Mouse (Mus musculus): ENCODE results near the gene Marc1. TPM values are rescaled to one million over a fixed set of nuclear protein-coding genes. Genes with fewer than 3 reads are reported as not detected.

Gene Marc1
- polyA plus RNA-seq, 1 experiment from 2014 or later = 2.0 TPM

DNA sequence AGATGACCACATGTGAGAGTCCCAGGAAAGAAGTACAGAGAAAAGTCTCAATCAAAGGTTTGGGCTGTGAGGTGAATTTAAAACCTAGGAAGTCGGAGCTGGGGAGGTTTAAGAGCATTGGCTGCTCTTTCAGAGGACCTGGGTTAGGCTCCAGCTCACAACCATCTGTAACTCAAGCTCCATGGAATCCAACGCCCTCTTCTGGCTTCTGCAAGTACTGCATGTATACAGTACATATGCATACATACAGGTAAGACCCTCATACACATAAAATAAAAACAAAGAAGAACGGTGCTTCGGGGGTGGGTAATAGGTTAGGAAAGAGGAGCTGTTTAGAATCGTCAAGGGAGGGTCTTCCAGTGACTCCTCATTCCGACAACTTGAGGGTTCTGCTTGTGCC lies 6.7 kb upstream of the Marc1 start:
- no peaks in the 10 kb centered on the region for H3K4me1 ChIP-seq
- ATAC-seq (ENCODE audit: insufficient read depth, low FRiP score, low read depth) = no peak
- H3K27ac ChIP-seq = no peak overlapping the region
- no peak overlapping the region for H3K4me2 ChIP-seq
- peaks cover 26% of the 10 kb centered on the region for H3K36me3 ChIP-seq
- H3K9me3 ChIP-seq = no peaks in the 10 kb centered on the region
- H3K27me3 ChIP-seq (replicated peaks) = no peaks in the 10 kb centered on the region
- 77% methylated on average over 6 of the region's 6 CpGs for WGBS
- no peak overlapping the region for H3K9ac ChIP-seq
- no peak overlapping the region for H3K4me3 ChIP-seq (replicated peaks)

DNA sequence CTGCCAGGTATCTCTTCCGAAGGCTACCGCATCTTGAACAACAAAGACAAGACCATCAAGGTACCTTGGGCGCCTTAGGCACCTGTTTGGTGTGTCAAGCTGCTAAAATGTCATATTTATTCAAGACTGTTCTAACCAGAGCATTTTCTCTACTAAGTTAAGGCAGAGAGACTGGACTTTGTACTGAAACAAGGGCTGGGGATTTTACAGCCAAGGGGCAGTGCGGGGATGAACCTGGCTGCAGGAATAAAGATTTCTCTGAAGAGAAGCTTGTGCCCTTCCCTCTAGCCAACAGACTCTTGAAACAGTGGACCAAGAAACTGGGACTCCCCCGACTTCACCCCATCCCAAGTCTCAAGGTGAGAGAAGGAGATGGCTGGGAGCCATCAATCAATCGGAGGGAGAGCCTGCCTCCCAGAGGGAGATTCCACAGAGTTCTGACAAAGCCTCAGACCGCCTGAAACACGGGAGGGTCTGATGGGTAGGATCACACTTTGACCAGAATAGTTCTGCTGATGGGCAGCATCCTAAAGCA lies 670 bp upstream of the Marc1 start:
- peak; percentile 29; the same call in 1 of the 2 replicates for ATAC-seq (ENCODE audit: insufficient read depth, low FRiP score, low read depth)
- H3K36me3 ChIP-seq = no peaks in the 10 kb centered on the region; the same call in 1 of the 2 replicates
- H3K4me3 ChIP-seq (replicated peaks) = no peak overlapping the region
- no peak overlapping the region for H3K9ac ChIP-seq
- H3K4me1 ChIP-seq = peaks cover 8% of the 10 kb centered on the region; the same call in 1 of the 2 replicates
- H3K27me3 ChIP-seq (replicated peaks) = peaks cover 16% of the 10 kb centered on the region
- H3K27ac ChIP-seq = no peak overlapping the region
- WGBS = 60% methylated on average over 8 of the region's 8 CpGs
- H3K9me3 ChIP-seq = no peaks in the 10 kb centered on the region
- no peak overlapping the region for H3K4me2 ChIP-seq

DNA sequence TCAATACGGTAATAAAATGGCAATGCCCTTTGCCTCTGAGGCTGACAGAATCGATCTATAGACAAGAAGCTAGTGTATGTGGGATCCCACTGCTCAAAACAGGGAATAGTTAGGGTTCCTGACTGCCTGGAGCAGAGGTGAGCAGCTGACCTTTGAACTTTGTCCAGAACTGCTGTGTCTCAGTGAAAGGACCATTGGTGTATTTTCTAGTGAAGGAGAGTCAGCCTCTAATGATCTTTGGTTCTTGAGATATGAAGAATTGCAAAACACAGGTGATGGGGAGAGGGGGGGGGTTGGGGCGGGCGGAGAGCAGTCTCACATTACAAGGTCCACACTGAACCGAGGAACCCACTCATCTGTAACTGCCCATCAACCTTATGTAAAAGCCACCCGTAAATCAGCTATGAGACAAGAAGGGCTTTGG lies 1.5 kb downstream of the Marc1 start:
- Histone ChIP-seq H3K9me3 (no peaks in the 10 kb centered on the region), H3K4me2 (no peak overlapping the region), H3K4me3 (replicated peaks) (no peak overlapping the region), H3K27ac (no peak overlapping the region), H3K9ac (no peak overlapping the region), H3K4me1 (peaks cover 8% of the 10 kb centered on the region; the same call in 1 of the 2 replicates), H3K27me3 (replicated peaks) (peaks cover 16% of the 10 kb centered on the region), H3K36me3 (no peaks in the 10 kb centered on the region; the same call in 1 of the 2 replicates)
- 63% methylated on average over 6 of the region's 6 CpGs for WGBS
- ATAC-seq (ENCODE audit: insufficient read depth, low FRiP score, low read depth) = no peak

DNA sequence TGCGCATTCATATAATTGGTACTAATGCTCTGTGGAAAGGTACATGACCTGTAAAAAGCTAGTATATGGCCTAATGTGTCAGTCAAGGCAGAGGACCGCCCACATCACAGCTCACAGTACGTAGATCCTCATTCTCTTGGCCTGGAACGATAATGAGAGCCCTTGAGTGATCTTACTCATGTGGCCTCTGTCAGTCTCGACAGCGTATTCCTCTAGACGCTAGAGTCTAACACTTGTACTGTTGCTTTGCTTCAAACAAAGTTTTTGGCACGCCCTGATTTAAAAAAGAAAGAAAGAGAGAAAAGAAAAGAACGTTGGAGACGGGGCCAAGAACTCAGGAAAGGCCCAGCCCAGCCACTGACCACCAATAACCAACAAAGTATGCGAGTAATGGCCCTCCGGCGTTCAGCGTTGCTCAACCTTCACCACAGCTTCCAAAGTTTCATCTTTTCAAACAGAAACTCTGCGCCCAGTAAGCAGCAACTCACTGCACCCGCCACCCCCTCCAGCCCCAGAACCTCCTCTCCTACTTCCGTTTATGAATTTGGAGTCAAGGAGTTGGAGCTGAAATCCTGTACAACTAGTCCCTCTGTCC lies 2.6 kb downstream of the Marc1 start:
- Histone ChIP-seq H3K36me3 (no peaks in the 10 kb centered on the region; the same call in 1 of the 2 replicates), H3K4me2 (no peak overlapping the region), H3K4me1 (peaks cover 8% of the 10 kb centered on the region; the same call in 1 of the 2 replicates), H3K9ac (no peak overlapping the region; the same call in 1 of the 2 replicates), H3K9me3 (no peaks in the 10 kb centered on the region), H3K27me3 (replicated peaks) (peaks cover 16% of the 10 kb centered on the region), H3K4me3 (replicated peaks) (no peak overlapping the region), H3K27ac (no peak overlapping the region)
- no peak for ATAC-seq (ENCODE audit: insufficient read depth, low FRiP score, low read depth)
- WGBS = 81% methylated on average over 17 of the region's 17 CpGs

DNA sequence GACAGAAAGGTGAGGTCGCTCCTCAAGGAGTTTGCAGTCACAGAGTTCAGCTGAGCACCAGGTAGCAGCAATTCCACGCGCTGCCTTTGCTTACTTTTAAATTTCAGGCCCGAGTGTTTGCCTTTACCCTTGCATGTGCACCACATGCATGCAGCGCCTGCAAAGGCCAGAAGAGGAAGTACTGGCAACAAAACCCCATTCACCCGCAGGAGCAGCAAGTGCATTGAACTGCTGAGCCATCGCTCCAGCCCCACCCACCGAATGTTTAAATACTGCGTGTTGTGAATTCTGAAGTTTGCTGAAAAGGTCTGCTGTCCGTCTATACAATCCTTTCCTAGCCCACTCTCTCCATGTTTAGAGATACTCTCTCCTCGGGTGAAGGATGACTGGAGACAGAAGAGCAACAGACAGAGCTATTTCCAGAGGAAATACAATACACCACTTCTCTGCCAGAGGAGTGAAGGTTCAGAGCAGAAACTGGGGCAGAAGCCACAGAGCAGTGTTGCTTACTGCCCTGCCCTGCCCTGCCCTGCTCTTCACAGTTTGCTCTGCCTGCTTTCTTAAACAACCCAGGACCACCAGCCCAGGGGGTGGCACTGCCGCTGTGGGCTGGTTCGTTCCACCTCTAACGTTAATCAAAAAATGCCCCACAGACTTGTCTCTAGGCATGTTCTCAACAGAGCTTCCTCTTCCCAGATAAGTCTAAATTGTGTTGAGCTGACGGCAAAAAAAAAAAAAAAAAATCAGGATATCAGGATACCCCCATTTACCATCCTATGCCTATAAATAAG lies 3.3 kb downstream of the Marc1 start:
- H3K27ac ChIP-seq = 0 out of 2 replicates have a peak overlapping the region, but pooled peaks have one; percentile 35
- H3K36me3 ChIP-seq = no peaks in the 10 kb centered on the region
- ATAC-seq (ENCODE audit: insufficient read depth, low FRiP score, low read depth) = no peak
- peaks cover 16% of the 10 kb centered on the region for H3K27me3 ChIP-seq (replicated peaks)
- no peak overlapping the region for H3K9ac ChIP-seq
- peaks cover 8% of the 10 kb centered on the region; the same call in 1 of the 2 replicates for H3K4me1 ChIP-seq
- no peak overlapping the region for H3K4me3 ChIP-seq (replicated peaks)
- H3K4me2 ChIP-seq = peak overlapping the region; percentile 25; the same call in 1 of the 2 replicates
- H3K9me3 ChIP-seq = no peaks in the 10 kb centered on the region
- 50% methylated on average over 15 of the region's 15 CpGs for WGBS

DNA sequence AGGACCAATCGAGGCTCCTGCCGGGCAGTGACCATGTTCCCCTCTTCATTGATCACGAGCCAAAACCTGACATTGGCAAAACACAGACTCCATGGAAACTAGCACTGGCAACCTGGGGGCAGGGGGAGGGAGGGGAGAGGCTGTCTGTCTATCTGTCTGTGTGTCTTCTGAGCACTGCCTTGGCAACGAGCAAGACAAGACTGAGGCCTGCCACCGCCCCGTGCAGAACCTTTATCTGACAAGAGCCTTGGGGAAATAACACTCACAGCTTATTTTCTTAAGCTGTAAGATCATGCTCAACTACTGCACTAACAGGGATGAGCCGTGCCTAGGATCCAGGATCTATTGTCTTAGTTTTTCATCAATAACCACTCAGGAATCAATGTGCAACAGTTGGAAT lies 4.0 kb downstream of the Marc1 start:
- Histone ChIP-seq H3K27me3 (replicated peaks) (peaks cover 13% of the 10 kb centered on the region), H3K4me1 (peaks cover 8% of the 10 kb centered on the region; the same call in 1 of the 2 replicates), H3K4me2 (no peak overlapping the region), H3K27ac (no peak overlapping the region), H3K4me3 (replicated peaks) (no peak overlapping the region), H3K36me3 (no peaks in the 10 kb centered on the region), H3K9ac (no peak overlapping the region), H3K9me3 (no peaks in the 10 kb centered on the region)
- 73% methylated on average over 7 of the region's 7 CpGs for WGBS
- no peak for ATAC-seq (ENCODE audit: insufficient read depth, low FRiP score, low read depth)

DNA sequence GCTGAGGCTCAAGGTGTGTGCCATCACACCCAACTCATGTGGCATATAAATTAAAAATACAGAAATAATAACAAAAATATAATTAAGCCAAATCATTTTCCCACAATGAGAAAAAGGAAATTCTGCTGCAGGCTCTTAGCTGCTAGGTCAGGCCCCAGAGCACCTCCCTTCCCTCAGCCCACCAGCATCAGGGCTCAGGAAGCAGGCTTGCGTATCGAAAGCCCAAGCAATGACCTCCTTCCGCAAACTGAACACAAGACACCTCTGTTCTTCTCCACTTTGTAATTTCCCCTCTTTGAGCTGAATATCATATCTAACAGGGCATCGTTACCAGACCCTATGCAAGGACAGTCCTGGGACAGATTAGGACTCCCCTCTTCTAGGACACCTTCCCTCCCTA lies 5.4 kb downstream of the Marc1 start:
- Histone ChIP-seq H3K4me2 (no peak overlapping the region), H3K9me3 (no peaks in the 10 kb centered on the region), H3K27me3 (replicated peaks) (peaks cover 8% of the 10 kb centered on the region), H3K4me3 (replicated peaks) (no peak overlapping the region), H3K4me1 (peaks cover 4% of the 10 kb centered on the region; the same call in 1 of the 2 replicates), H3K36me3 (no peaks in the 10 kb centered on the region), H3K27ac (no peak overlapping the region), H3K9ac (no peak overlapping the region)
- ATAC-seq (ENCODE audit: insufficient read depth, low FRiP score, low read depth) = no peak
- 90% methylated on average over 4 of the region's 4 CpGs for WGBS

DNA sequence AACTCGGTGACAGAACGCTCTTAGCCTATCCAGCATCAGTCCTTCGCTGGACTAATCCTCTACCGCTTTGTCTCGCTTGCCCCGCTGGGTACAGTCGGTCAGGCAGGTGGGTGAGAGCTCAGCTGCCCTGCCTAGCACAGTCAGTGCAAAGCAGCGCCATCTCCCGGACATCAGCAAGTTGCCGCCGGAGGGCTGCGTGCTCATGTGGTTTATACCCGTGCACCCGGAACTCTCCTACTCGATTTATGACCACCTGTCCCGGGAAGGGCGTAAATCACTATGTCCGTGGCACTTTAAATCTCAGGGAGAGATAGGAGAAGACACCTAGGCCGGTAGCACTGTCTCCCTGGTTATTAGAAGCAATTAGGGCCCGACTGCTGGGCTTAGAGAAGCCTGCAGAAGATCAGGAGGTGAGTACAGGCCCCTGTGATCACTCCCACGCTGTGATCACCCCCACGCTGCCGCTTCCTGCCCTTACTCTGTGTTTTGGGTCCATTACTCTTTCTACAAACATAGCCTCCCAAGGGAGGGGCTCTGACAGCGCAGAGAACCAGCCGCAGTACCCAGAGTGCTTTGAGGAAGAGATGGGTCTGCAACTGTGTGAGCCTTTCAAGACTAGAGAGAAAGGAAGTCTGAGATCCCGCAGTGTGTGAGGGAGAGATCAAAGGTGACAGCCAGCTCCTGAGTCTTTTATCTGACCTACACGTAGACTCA lies 17.8 kb downstream of the Marc1 start:
- H3K9me3 ChIP-seq = no peaks in the 10 kb centered on the region
- H3K4me1 ChIP-seq = peaks cover 5% of the 10 kb centered on the region; the same call in 1 of the 2 replicates
- no peaks in the 10 kb centered on the region for H3K36me3 ChIP-seq
- H3K4me3 ChIP-seq (replicated peaks) = no peak overlapping the region
- peak; percentile 77 for ATAC-seq (ENCODE audit: insufficient read depth, low FRiP score, low read depth)
- peak overlapping the region; percentile 29 for H3K4me2 ChIP-seq
- 0 out of 2 replicates have a peak, but pooled peaks cover 3% of the 10 kb centered on the region for H3K27me3 ChIP-seq (replicated peaks)
- no peak overlapping the region for H3K27ac ChIP-seq
- H3K9ac ChIP-seq = no peak overlapping the region
- whole genome bisulfite sequencing = 15% methylated on average over 27 of the region's 27 CpGs

DNA sequence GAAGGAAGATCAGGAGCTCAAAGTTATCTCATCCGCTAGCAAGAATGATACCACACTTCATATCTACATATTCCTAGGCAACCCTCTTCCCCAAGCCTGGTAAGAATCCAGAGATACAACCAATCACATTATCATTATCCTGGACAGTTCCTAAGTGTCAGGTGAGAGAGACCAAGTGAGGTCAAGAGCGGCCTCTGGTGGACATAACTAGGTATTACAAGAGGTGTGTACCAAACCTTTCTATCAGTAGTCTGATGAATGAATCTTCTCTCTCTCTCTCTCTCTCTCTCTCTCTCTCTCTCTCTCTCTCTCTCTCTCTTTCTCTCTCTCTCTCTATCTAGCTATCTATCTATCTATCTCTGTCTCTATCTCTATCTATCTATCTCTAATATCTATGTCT lies 20.0 kb downstream of the Marc1 start:
- Histone ChIP-seq H3K27me3 (replicated peaks) (0 out of 2 replicates have a peak, but pooled peaks cover 3% of the 10 kb centered on the region), H3K4me1 (peaks cover 5% of the 10 kb centered on the region; the same call in 1 of the 2 replicates), H3K9ac (no peak overlapping the region), H3K36me3 (no peaks in the 10 kb centered on the region), H3K27ac (no peak overlapping the region), H3K4me3 (replicated peaks) (no peak overlapping the region), H3K4me2 (no peak overlapping the region), H3K9me3 (no peaks in the 10 kb centered on the region)
- 15% methylated on average over 2 of the region's 2 CpGs for WGBS
- ATAC-seq (ENCODE audit: insufficient read depth, low FRiP score, low read depth) = no peak

DNA sequence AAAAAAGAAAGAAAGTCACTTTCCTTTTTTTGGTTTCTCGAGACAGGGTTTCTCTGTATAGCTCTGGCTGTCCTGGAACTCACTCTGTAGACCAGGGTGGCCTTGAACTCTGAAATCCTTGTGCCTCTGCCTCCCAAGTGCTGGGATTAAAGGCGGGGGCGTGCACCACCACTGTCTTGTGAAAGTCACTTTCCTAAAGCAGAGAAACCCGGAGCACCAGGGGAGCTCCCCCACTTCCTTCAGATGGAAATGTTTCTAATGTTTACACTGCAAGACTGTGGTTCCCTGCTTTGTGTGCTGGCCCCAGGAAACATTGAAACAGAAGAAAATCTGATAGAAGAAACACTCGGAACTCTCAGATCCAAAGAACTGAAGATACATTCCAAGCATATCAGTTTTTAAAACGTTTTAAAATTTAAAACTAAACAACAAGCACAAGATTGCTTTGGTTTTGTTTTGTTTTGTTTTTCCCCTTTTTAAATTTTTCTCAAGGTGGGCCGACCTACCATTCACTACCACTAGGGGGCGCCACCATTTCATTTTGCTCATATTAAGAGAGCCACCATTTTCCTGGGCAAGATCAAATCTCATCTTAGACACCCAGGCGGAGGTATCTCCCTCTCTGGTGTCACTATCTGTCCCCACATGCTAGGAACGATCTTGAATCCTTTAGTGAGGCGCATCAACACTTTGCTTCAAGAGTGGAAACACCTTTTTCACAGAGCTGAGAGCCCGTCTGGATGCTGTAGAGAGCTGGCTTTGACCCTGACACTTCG lies 24.5 kb downstream of the Marc1 start:
- no peak for ATAC-seq (ENCODE audit: insufficient read depth, low FRiP score, low read depth)
- Histone ChIP-seq H3K4me2 (no peak overlapping the region), H3K36me3 (no peaks in the 10 kb centered on the region), H3K9me3 (no peaks in the 10 kb centered on the region), H3K4me1 (no peaks in the 10 kb centered on the region), H3K27me3 (replicated peaks) (0 out of 2 replicates have a peak, but pooled peaks cover 3% of the 10 kb centered on the region), H3K27ac (no peak overlapping the region), H3K4me3 (replicated peaks) (no peak overlapping the region), H3K9ac (no peak overlapping the region)
- 58% methylated on average over 13 of the region's 13 CpGs for WGBS

DNA sequence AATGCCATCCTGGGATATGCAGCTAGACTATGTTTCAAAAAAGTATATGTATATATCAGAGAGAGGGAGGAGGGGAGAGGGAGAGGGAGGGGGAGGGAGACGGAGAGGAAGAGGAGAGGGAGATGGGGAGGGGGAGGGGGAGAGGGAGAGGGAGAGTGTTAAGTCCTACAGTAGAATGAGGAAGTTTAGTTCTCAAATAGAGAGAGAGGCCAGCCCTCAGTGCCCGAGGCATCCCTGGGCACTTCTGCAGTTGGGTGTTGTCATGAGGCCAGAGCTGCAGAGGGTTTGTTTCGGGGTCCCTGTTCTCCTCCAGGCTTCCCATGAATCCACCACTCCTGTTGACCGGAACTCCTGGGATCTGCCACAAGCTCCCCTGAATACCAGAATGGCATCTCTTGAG lies 27.5 kb downstream of the Marc1 start:
- no peak overlapping the region for H3K9ac ChIP-seq
- no peaks in the 10 kb centered on the region for H3K27me3 ChIP-seq (replicated peaks)
- 0 out of 2 replicates have a peak, but pooled peaks cover 4% of the 10 kb centered on the region for H3K4me1 ChIP-seq
- H3K4me3 ChIP-seq (replicated peaks) = no peak overlapping the region
- H3K27ac ChIP-seq = no peak overlapping the region
- no peak for ATAC-seq (ENCODE audit: insufficient read depth, low FRiP score, low read depth)
- no peaks in the 10 kb centered on the region for H3K9me3 ChIP-seq
- H3K36me3 ChIP-seq = no peaks in the 10 kb centered on the region
- no peak overlapping the region for H3K4me2 ChIP-seq
- WGBS = 58% methylated on average over 4 of the region's 4 CpGs
